Mouse (Mus musculus): Measurements from ENCODE around the gene Smarca2.

- no peak for TF ChIP-seq CTCF (IDR thresholded peaks at IDR 0.05; ENCODE audit: low read depth, low read length)
- no peak for TF ChIP-seq POLR2A (IDR thresholded peaks at IDR 0.05; ENCODE audit: borderline replicate concordance, low read depth, low read length)
These were observed 148.5 kb downstream of the Smarca2 start for GRCm38 (mm10) chr19:26753266-26753872.

Data from bone marrow macrophage, adult 2 months (primary cell).